In genomic region chr7:100465656-100466309, GRCm38 (mm10) we compare ENCODE assay signal across 8 mouse cellular contexts. TPM values are rescaled to one million over a fixed set of nuclear protein-coding genes. Genes with fewer than 3 reads are reported as not detected.
DNase-seq lines count a peak whose midpoint lies in the region; ATAC-seq and TF ChIP-seq lines count a peak whose summit lies in the region.

No protein-coding gene starts in this region.

- in situ Hi-C loops in Patski (cut with MboI; ENCODE audit: low pct_unique_long_range_greater_than_20kb) = no loop called here

- DNase-seq in 3T3-L1 (ENCODE audit: low read depth, low spot score) = peak; percentile 76
- no peak for DNase-seq in Patski (ENCODE audit: low read depth, low spot score)
- DNase-seq in gastrocnemius, adult 2 months = peak; percentile 96
- DNase-seq in spleen, adult 2 months (ENCODE audit: low read depth in 1 of 2, low spot score in 2 of 2) = no peak
- no peak for DNase-seq in thymus, postnatal 25 days

- WGBS in hindbrain, embryonic 16.5 days = 69% methylated on average over 5 of the region's 5 CpGs
- 26% methylated on average over 5 of the region's 5 CpGs for whole genome bisulfite sequencing in liver, embryonic 12.5 days (ENCODE audit: insufficient replicate concordance)
- WGBS in spleen, adult 2 months = 31% methylated on average over 5 of the region's 5 CpGs
- WGBS in midbrain, embryonic 16.5 days = 68% methylated on average over 5 of the region's 5 CpGs

- TF ChIP-seq POLR2A in spleen, adult 2 months (IDR thresholded peaks at IDR 0.05; ENCODE audit: low read depth, low read length) = no peak

- CTCF ChIA-PET in Patski (lab: Charles Lee) = interaction anchor here (0.7 to 1.2 kb wide), 3 partner anchors 10 to 55 kb away, joined by 3 to 4 read pairs (median 3); no protein-coding TSS in a partner anchor

- H3K27me3 ChIP-seq in Patski = no peaks in the 10 kb centered on the region
- no peaks in the 10 kb centered on the region for H3K27me3 ChIP-seq in hindbrain, embryonic 16.5 days (replicated peaks; ENCODE audit: control insufficient read depth, insufficient read depth, low read length)
- no peaks in the 10 kb centered on the region for H3K27me3 ChIP-seq in liver, embryonic 12.5 days (replicated peaks)
- no peaks in the 10 kb centered on the region for H3K27me3 ChIP-seq in spleen, adult 2 months (ENCODE audit: control insufficient read depth, insufficient read depth, low read length)
- H3K27me3 ChIP-seq in midbrain, embryonic 16.5 days (ENCODE audit: control insufficient read depth, insufficient read depth, low read depth, low read length) = no peaks in the 10 kb centered on the region

- peaks cover 9% of the 10 kb centered on the region for H3K36me3 ChIP-seq in hindbrain, embryonic 16.5 days (ENCODE audit: control insufficient read depth, insufficient read depth, low read length)
- peaks cover 65% of the 10 kb centered on the region for H3K36me3 ChIP-seq in liver, embryonic 12.5 days
- H3K36me3 ChIP-seq in spleen, adult 2 months (ENCODE audit: control insufficient read depth, insufficient read depth, low read length) = peaks cover 10% of the 10 kb centered on the region
- peaks cover 10% of the 10 kb centered on the region for H3K36me3 ChIP-seq in midbrain, embryonic 16.5 days (ENCODE audit: control insufficient read depth, insufficient read depth, low read length)

- TF ChIP-seq CTCF in Patski (IDR thresholded peaks at IDR 0.05) = no peak
- TF ChIP-seq CTCF in gastrocnemius, adult 2 months (IDR thresholded peaks at IDR 0.05) = no peak
- no peak for TF ChIP-seq CTCF in spleen, adult 2 months (IDR thresholded peaks at IDR 0.05; ENCODE audit: extremely low read depth, insufficient read depth, insufficient read length, insufficient replicate concordance)

- intact Hi-C loops in gastrocnemius, adult 2 months (cut with DNase I) = loop anchor here (5.0 kb wide), 1 partner anchor 33 kb away; no protein-coding TSS in a partner anchor

- no peak overlapping the region for H3K4me2 ChIP-seq in hindbrain, embryonic 16.5 days (ENCODE audit: low read length)
- H3K4me2 ChIP-seq in liver, embryonic 12.5 days = peak overlapping the region; percentile 84
- H3K4me2 ChIP-seq in midbrain, embryonic 16.5 days (ENCODE audit: low read length) = no peak overlapping the region

- no peaks in the 10 kb centered on the region for H3K9me3 ChIP-seq in hindbrain, embryonic 16.5 days (ENCODE audit: control insufficient read depth, low read length)
- no peaks in the 10 kb centered on the region for H3K9me3 ChIP-seq in liver, embryonic 12.5 days (replicated peaks)
- no peaks in the 10 kb centered on the region for H3K9me3 ChIP-seq in midbrain, embryonic 16.5 days (replicated peaks; ENCODE audit: control insufficient read depth, low read length, poor library complexity, severe bottlenecking)

- H3K27ac ChIP-seq in gastrocnemius, adult 2 months = peak overlapping the region; percentile 97
- H3K27ac ChIP-seq in hindbrain, embryonic 16.5 days (ENCODE audit: low read depth, low read length) = no peak overlapping the region
- peak overlapping the region; percentile 100 for H3K27ac ChIP-seq in liver, embryonic 12.5 days
- peak overlapping the region; percentile 62; the same call in 1 of the 2 replicates for H3K27ac ChIP-seq in spleen, adult 2 months (ENCODE audit: insufficient read depth, low read length)
- no peak overlapping the region for H3K27ac ChIP-seq in midbrain, embryonic 16.5 days (ENCODE audit: low read length)

- H3K9ac ChIP-seq in hindbrain, embryonic 16.5 days (ENCODE audit: low read depth, low read length) = no peak overlapping the region
- H3K9ac ChIP-seq in liver, embryonic 12.5 days = peak overlapping the region; percentile 90
- no peak overlapping the region for H3K9ac ChIP-seq in midbrain, embryonic 16.5 days (ENCODE audit: low read depth, low read length)

- POLR2A ChIA-PET in Patski (lab: Charles Lee) = interaction anchor here (0.5 kb wide), 1 partner anchor 290 kb away, joined by 3 read pairs; the partner anchor contains the start of gene Kcne3

- ATAC-seq in Patski = peak; percentile 48
- ATAC-seq in hindbrain, embryonic 16.5 days = 0 out of 2 replicates have a peak, but pooled peaks have one; percentile 58
- no peak for ATAC-seq in liver, embryonic 12.5 days
- ATAC-seq in midbrain, embryonic 16.5 days = no peak

- peak overlapping the region; percentile 60 for H3K4me3 ChIP-seq in gastrocnemius, adult 2 months
- no peak overlapping the region for H3K4me3 ChIP-seq in hindbrain, embryonic 16.5 days (ENCODE audit: low read length)
- H3K4me3 ChIP-seq in liver, embryonic 12.5 days = peak overlapping the region; percentile 67
- H3K4me3 ChIP-seq in spleen, adult 2 months (ENCODE audit: extremely low read depth, insufficient read depth, insufficient read length) = no peak overlapping the region
- no peak overlapping the region for H3K4me3 ChIP-seq in midbrain, embryonic 16.5 days (ENCODE audit: low read depth, low read length)

- no peaks in the 10 kb centered on the region for H3K4me1 ChIP-seq in hindbrain, embryonic 16.5 days (ENCODE audit: control insufficient read depth, insufficient read depth, low read depth, low read length)
- H3K4me1 ChIP-seq in liver, embryonic 12.5 days = peaks cover 96% of the 10 kb centered on the region
- H3K4me1 ChIP-seq in spleen, adult 2 months (ENCODE audit: control insufficient read depth, insufficient read depth, insufficient read length) = no peaks in the 10 kb centered on the region; the same call in 1 of the 2 replicates
- H3K4me1 ChIP-seq in midbrain, embryonic 16.5 days (ENCODE audit: control insufficient read depth, insufficient read depth, low read length) = no peaks in the 10 kb centered on the region

RNA-seq across cellular contexts. Expression of gene Ucp3, which starts 7.0 kb away (rescaled TPM):
- polyA plus RNA-seq in Patski (2021) = 0.06 TPM
- 100 to 1,000 TPM; 141 to 174 TPM for total RNA-seq in gastrocnemius, adult 2 months (2021)
- 0.06 and 0.15 TPM in 2 replicates for polyA plus RNA-seq in hindbrain, embryonic 16.5 days (2015; fragmentation: Nextera tagmentation; extraction: Ambion mirVana)
- polyA plus RNA-seq in liver, embryonic 12.5 days (2016; fragmentation: Nextera tagmentation; extraction: Ambion mirVana) = 0.10 TPM in 1 of 2 replicates, not detected in the other
- 0.77 and 1.3 TPM in 2 replicates for polyA plus RNA-seq in spleen, adult 2 months (2012; rRNA removed)
- polyA plus RNA-seq in midbrain, embryonic 16.5 days (2015; fragmentation: Nextera tagmentation; extraction: Ambion mirVana) = not detected in 2 replicates

RNA-seq across cellular contexts. Expression of gene Ucp2, which starts 27.4 kb away (rescaled TPM):
- polyA plus RNA-seq in Patski (2021) = 47.7 TPM
- total RNA-seq in gastrocnemius, adult 2 months (2021) = 10 to 100 TPM; 17.4 to 27.2 TPM
- 85.7 and 88.9 TPM in 2 replicates for polyA plus RNA-seq in hindbrain, embryonic 16.5 days (2015; fragmentation: Nextera tagmentation; extraction: Ambion mirVana)
- 814 and 842 TPM in 2 replicates for polyA plus RNA-seq in liver, embryonic 12.5 days (2016; fragmentation: Nextera tagmentation; extraction: Ambion mirVana)
- 991 and 1,064 TPM in 2 replicates for polyA plus RNA-seq in spleen, adult 2 months (2012; rRNA removed)
- 59.5 and 69.5 TPM in 2 replicates for polyA plus RNA-seq in midbrain, embryonic 16.5 days (2015; fragmentation: Nextera tagmentation; extraction: Ambion mirVana)

RNA-seq across cellular contexts. Expression of gene Dnajb13, which starts 49.0 kb away (rescaled TPM):
- 0.05 TPM for polyA plus RNA-seq in Patski (2021)
- not detected for total RNA-seq in gastrocnemius, adult 2 months (2021)
- 6.8 and 8.6 TPM in 2 replicates for polyA plus RNA-seq in hindbrain, embryonic 16.5 days (2015; fragmentation: Nextera tagmentation; extraction: Ambion mirVana)
- polyA plus RNA-seq in liver, embryonic 12.5 days (2016; fragmentation: Nextera tagmentation; extraction: Ambion mirVana) = 2.5 TPM in 2 replicates
- 2.3 and 3.8 TPM in 2 replicates for polyA plus RNA-seq in spleen, adult 2 months (2012; rRNA removed)
- polyA plus RNA-seq in midbrain, embryonic 16.5 days (2015; fragmentation: Nextera tagmentation; extraction: Ambion mirVana) = 3.9 and 4.4 TPM in 2 replicates

Comparison
In these comparisons a context has a peak if more than half of its experiments do, and no peak if none do; other contexts are left out.
1. DNase-seq: peak in 3T3-L1 (single experiment) and gastrocnemius, adult 2 months (single experiment); none in Patski (single experiment), spleen, adult 2 months (0 of 2) and thymus, postnatal 25 days (single experiment).
2. ATAC-seq: peak in Patski (single experiment) and hindbrain, embryonic 16.5 days (single experiment); none in liver, embryonic 12.5 days (single experiment) and midbrain, embryonic 16.5 days (single experiment).
3. H3K27ac ChIP-seq: peak in gastrocnemius, adult 2 months (single experiment), liver, embryonic 12.5 days (single experiment) and spleen, adult 2 months (single experiment); none in hindbrain, embryonic 16.5 days (single experiment) and midbrain, embryonic 16.5 days (single experiment).
4. H3K4me3 ChIP-seq: peak in gastrocnemius, adult 2 months (single experiment) and liver, embryonic 12.5 days (single experiment); none in hindbrain, embryonic 16.5 days (single experiment), spleen, adult 2 months (single experiment) and midbrain, embryonic 16.5 days (single experiment).